Mouse (Mus musculus): ENCODE measurements around the gene Atp5f1. TPM values are rescaled to one million over a fixed set of nuclear protein-coding genes. Genes with fewer than 3 reads are reported as not detected.

The Atp5f1 gene
- total RNA-seq, 1 experiment: 300 TPM

DNA sequence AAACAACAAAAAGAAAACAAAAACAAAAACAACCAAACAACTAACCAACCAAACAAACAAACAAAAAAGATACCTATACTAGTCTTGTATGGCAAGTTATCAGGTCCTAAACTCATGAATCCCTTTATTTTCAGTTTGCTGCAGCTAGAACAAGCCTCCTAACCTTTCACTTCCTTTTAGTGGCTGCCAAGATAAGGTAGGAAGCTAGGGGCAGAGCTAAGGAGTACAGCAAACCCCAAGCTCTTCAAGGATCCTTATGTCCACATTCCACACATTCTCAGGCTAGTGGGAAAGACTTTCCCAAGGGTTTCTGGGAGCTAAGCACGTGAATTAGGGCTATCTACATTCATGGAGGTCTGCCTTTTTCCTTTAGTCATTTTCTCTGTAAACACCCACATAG lies 44.6 kb downstream of the Atp5f1 start:
- DNase-seq (ENCODE audit: low read depth, low spot score): no peak
- TF ChIP-seq CHD2 (IDR thresholded peaks at IDR 0.05; ENCODE audit: low read depth, low read length) (no peak), ZNF384 (IDR thresholded peaks at IDR 0.05; ENCODE audit: low read depth, low read length) (no peak)
- Histone ChIP-seq H3K27ac (ENCODE audit: insufficient read depth, low read depth, low read length, poor library complexity, severe bottlenecking) (no peak overlapping the region), H3K4me3 (ENCODE audit: insufficient read depth in 1 of 2, low read depth in 1 of 2, low read length in 2 of 2, poor library complexity in 1 of 2, severe bottlenecking in 1 of 2) (no peak overlapping the region), H3K9ac (ENCODE audit: insufficient read depth, low read depth, low read length, poor library complexity, severe bottlenecking) (no peak overlapping the region), H3K36me3 (ENCODE audit: control insufficient read depth, insufficient read depth, low read length, poor library complexity, severe bottlenecking) (no peaks in the 10 kb centered on the region), H3K4me1 (ENCODE audit: control insufficient read depth in 2 of 2, insufficient read depth in 2 of 2, low read length in 2 of 2, poor library complexity in 1 of 2) (no peaks in the 10 kb centered on the region), H3K9me3 (ENCODE audit: control insufficient read depth, insufficient read depth, low read depth, low read length) (no peaks in the 10 kb centered on the region)
- in situ Hi-C loops (cut with MboI; ENCODE audit: low sequenced_read_pairs in 2 of 2, unreplicated experiment in 2 of 2): no loop called here

DNA sequence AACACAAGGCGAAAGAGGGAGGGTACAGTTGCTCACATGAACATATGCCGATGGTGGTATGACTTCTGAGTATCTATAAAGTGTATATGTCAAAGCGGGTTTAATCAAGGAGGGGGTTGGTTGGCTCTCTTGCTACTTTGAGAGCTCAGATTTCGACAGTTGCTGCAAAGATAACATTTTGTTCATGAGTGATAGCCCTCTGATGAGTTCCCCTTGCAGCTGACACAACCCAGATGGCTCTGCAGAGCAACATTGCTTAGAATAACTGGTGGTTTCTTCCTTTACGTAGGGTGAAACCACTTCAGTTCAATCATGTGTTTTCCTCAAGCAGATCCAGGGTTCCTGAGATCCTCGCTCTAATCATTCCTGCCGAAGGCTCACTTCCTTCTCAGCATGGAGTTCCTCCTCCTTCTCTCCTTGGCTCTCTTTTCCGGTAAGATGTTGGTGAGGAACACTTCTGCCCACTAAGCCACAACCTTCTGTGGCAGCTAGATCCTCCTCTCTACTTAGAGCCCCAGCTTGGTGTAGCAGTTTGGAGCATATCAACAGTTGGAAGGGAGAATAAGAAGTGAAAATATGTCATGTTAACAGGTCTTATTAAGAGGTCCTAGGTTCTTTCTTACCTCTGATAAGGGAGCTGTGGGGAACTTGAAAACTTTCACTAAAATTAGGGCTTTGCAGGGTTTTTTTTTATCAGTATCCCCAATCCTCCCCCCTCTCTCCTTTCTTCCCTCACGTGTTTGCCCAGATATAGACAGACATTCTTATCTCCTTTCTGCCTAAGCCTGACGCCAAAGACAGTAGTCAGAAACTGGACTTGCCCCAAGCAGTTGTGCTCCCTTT lies 45.8 kb downstream of the Atp5f1 start:
- in situ Hi-C loops (cut with MboI; ENCODE audit: low sequenced_read_pairs in 2 of 2, unreplicated experiment in 2 of 2): no loop called here
- no peaks in the 10 kb centered on the region for H3K36me3 ChIP-seq (ENCODE audit: control insufficient read depth, insufficient read depth, low read length, poor library complexity, severe bottlenecking)
- H3K9ac ChIP-seq (ENCODE audit: insufficient read depth, low read depth, low read length, poor library complexity, severe bottlenecking): no peak overlapping the region
- H3K4me1 ChIP-seq (ENCODE audit: control insufficient read depth in 2 of 2, insufficient read depth in 2 of 2, low read length in 2 of 2, poor library complexity in 1 of 2): no peaks in the 10 kb centered on the region
- H3K4me3 ChIP-seq (ENCODE audit: insufficient read depth in 1 of 2, low read depth in 1 of 2, low read length in 2 of 2, poor library complexity in 1 of 2, severe bottlenecking in 1 of 2): no peak overlapping the region
- no peak overlapping the region for H3K27ac ChIP-seq (ENCODE audit: insufficient read depth, low read depth, low read length, poor library complexity, severe bottlenecking)
- no peak for DNase-seq (ENCODE audit: low read depth, low spot score)
- no peak for TF ChIP-seq HCFC1 (IDR thresholded peaks at IDR 0.05; ENCODE audit: borderline replicate concordance, insufficient read depth, low read length)
- TF ChIP-seq ZNF384 (IDR thresholded peaks at IDR 0.05; ENCODE audit: low read depth, low read length): no peak
- no peak for TF ChIP-seq MAFK (IDR thresholded peaks at IDR 0.05; ENCODE audit: insufficient read depth, low read depth, low read length)
- TF ChIP-seq CHD2 (IDR thresholded peaks at IDR 0.05; ENCODE audit: low read depth, low read length): no peak
- no peak for TF ChIP-seq ZC3H11A (IDR thresholded peaks at IDR 0.05; ENCODE audit: borderline replicate concordance, low read depth, low read length)
- no peaks in the 10 kb centered on the region for H3K9me3 ChIP-seq (ENCODE audit: control insufficient read depth, insufficient read depth, low read depth, low read length)

DNA sequence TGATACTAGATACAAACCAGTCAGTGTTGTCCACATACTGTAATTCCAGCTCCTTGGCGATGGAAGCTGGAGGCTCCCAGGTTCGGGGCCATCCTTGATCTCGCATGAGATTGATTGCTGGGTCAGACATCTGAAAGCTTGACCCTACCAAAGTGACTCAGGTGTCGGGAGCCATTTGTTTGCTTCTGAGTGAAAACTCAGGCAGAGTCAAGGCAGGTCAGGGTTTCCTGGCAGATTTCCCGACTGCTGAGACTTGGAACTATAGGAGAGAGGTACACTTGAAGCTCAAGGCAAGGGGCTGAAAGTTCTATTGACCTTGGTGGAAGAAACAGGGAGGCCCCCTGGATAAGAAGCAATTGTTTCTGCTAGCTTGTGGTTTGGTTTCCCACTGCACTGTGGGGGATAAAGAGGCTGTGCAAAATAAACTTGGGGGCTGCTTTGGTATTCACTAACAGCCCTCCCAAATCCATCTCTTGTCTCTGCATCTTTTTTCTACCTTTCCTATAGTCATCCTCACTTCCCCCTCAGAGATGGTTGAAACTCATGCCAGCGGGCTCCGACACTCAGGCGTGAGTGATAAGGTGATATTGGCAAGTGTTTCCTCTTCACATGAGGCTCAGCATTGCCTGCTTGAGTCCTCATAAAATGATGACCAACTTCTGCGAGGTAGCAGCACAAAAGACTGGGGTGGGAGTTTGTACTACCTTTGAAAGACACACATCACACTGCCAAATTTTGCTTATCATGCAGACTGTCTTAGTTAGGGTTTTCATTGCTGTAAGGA lies 47.6 kb downstream of the Atp5f1 start:
- no peaks in the 10 kb centered on the region for H3K9me3 ChIP-seq (ENCODE audit: control insufficient read depth, insufficient read depth, low read depth, low read length)
- no peak overlapping the region for H3K9ac ChIP-seq (ENCODE audit: insufficient read depth, low read depth, low read length, poor library complexity, severe bottlenecking)
- in situ Hi-C loops (cut with MboI; ENCODE audit: low sequenced_read_pairs in 2 of 2, unreplicated experiment in 2 of 2): no loop called here
- H3K4me3 ChIP-seq (ENCODE audit: insufficient read depth in 1 of 2, low read depth in 1 of 2, low read length in 2 of 2, poor library complexity in 1 of 2, severe bottlenecking in 1 of 2): no peak overlapping the region
- DNase-seq (ENCODE audit: low read depth, low spot score): no peak
- H3K36me3 ChIP-seq (ENCODE audit: control insufficient read depth, insufficient read depth, low read length, poor library complexity, severe bottlenecking): no peaks in the 10 kb centered on the region
- H3K27ac ChIP-seq (ENCODE audit: insufficient read depth, low read depth, low read length, poor library complexity, severe bottlenecking): no peak overlapping the region
- TF ChIP-seq CHD2 (IDR thresholded peaks at IDR 0.05; ENCODE audit: low read depth, low read length) (no peak), ZNF384 (IDR thresholded peaks at IDR 0.05; ENCODE audit: low read depth, low read length) (no peak), ZC3H11A (IDR thresholded peaks at IDR 0.05; ENCODE audit: borderline replicate concordance, low read depth, low read length) (no peak), MAFK (IDR thresholded peaks at IDR 0.05; ENCODE audit: insufficient read depth, low read depth, low read length) (no peak), HCFC1 (IDR thresholded peaks at IDR 0.05; ENCODE audit: borderline replicate concordance, insufficient read depth, low read length) (no peak)
- H3K4me1 ChIP-seq (ENCODE audit: control insufficient read depth in 2 of 2, insufficient read depth in 2 of 2, low read length in 2 of 2, poor library complexity in 1 of 2): no peaks in the 10 kb centered on the region

DNA sequence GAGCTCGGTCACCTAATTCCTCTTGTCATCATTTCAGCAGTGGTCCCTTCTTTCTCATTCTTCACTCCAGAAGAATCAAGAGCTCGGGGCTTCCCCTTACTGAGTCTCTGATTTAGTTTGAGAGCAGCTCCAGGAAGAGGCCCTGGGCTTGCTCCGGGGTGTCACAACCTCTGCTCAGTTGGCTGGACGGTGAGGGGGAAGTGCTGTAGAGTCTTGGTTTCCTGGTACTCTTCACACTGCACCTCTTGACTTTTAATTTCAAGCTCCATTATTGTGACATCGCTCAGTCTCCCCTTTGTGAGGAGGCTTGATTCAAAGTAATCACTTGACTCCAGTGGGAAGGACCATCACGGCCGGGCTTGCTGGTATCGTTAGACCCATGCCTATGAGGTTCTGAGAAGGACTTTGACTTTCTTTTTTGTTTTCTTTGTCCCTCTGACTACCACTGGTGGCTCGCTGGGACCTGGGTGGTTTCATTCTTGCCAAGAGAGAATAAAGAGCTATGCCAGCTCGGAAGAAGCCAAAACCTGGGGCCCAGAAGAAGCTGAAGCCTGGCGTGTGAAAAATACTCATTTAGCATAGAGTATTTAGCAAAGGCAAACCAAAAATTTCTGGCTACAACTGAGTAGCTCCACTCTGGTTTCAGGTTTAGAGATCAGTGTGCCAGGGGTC lies 49.2 kb downstream of the Atp5f1 start:
- H3K4me3 ChIP-seq (ENCODE audit: insufficient read depth in 1 of 2, low read depth in 1 of 2, low read length in 2 of 2, poor library complexity in 1 of 2, severe bottlenecking in 1 of 2): no peak overlapping the region
- no peaks in the 10 kb centered on the region for H3K9me3 ChIP-seq (ENCODE audit: control insufficient read depth, insufficient read depth, low read depth, low read length)
- H3K4me1 ChIP-seq (ENCODE audit: control insufficient read depth in 2 of 2, insufficient read depth in 2 of 2, low read length in 2 of 2, poor library complexity in 1 of 2): no peaks in the 10 kb centered on the region
- no peak overlapping the region for H3K27ac ChIP-seq (ENCODE audit: insufficient read depth, low read depth, low read length, poor library complexity, severe bottlenecking)
- in situ Hi-C loops (cut with MboI; ENCODE audit: low sequenced_read_pairs in 2 of 2, unreplicated experiment in 2 of 2): no loop called here
- no peak overlapping the region for H3K9ac ChIP-seq (ENCODE audit: insufficient read depth, low read depth, low read length, poor library complexity, severe bottlenecking)
- TF ChIP-seq ZNF384 (IDR thresholded peaks at IDR 0.05; ENCODE audit: low read depth, low read length) (no peak), CHD2 (IDR thresholded peaks at IDR 0.05; ENCODE audit: low read depth, low read length) (no peak), ZC3H11A (IDR thresholded peaks at IDR 0.05; ENCODE audit: borderline replicate concordance, low read depth, low read length) (no peak), HCFC1 (IDR thresholded peaks at IDR 0.05; ENCODE audit: borderline replicate concordance, insufficient read depth, low read length) (no peak), MAFK (IDR thresholded peaks at IDR 0.05; ENCODE audit: insufficient read depth, low read depth, low read length) (no peak)
- no peaks in the 10 kb centered on the region for H3K36me3 ChIP-seq (ENCODE audit: control insufficient read depth, insufficient read depth, low read length, poor library complexity, severe bottlenecking)
- no peak for DNase-seq (ENCODE audit: low read depth, low spot score)
